Mouse (Mus musculus) heart, embryonic 14.5 days (tissue): ENCODE measurements at regions not wholly inside any gene's neighbourhood (a gene's known extent, or its start where the extent isn't known, plus 50 kb on each side); places are given as distances from the start of the nearest gene placed in this dataset.

ENCODE experiments used
- ATAC-seq: fragments of 200-750 bp; cut with Nextera tagmentation; 2 replicates; pipeline ENCODE4 v1.8.0; 2017; ENCODE audit warnings: low read depth, moderate TSS enrichment; ENCODE audit not compliant: insufficient number of reproducible peaks, insufficient read depth, low FRiP score
- H3K27ac ChIP-seq, 2 experiments: fragments of 200-500 bp in 1 of 2; fragments of 300-500 bp in 1 of 2; sonication (generic) in 1 of 2; replicated peaks in 1 of 2; 2 replicates each; pipeline ENCODE4 v1.5.1; 2012 to 2014; ENCODE audit warnings: low read depth in 2 of 2, low read length in 2 of 2, control low read depth in 1 of 2, mild to moderate bottlenecking in 1 of 2, mixed read lengths in 1 of 2; ENCODE audit not compliant: control insufficient read depth in 1 of 2, insufficient read depth in 1 of 2
- H3K27me3 ChIP-seq: fragments of 300-500 bp; sonication (generic); 2 replicates; pipeline ENCODE4 v1.6.1; 2014; ENCODE audit warnings: mild to moderate bottlenecking, low read length, control low read depth; ENCODE audit not compliant: control insufficient read depth, insufficient read depth
- H3K36me3 ChIP-seq: fragments of 300-500 bp; sonication (generic); 2 replicates; pipeline ENCODE4 v1.6.1; 2014; ENCODE audit warnings: mild to moderate bottlenecking, control low read depth, low read length, mixed read lengths; ENCODE audit not compliant: control insufficient read depth, insufficient read depth
- H3K4me1 ChIP-seq, 2 experiments: fragments of 200-500 bp in 1 of 2; fragments of 300-500 bp in 1 of 2; sonication (generic) in 1 of 2; 2 replicates each; pipeline ENCODE4 v1.6.1; 2012 to 2014; ENCODE audit warnings: low read length in 2 of 2, control low read depth in 1 of 2, mixed read lengths in 1 of 2; ENCODE audit not compliant: control insufficient read depth in 2 of 2, insufficient read depth in 2 of 2
- H3K4me2 ChIP-seq: fragments of 300-500 bp; sonication (generic); 2 replicates; pipeline ENCODE4 v1.6.1; 2014; ENCODE audit warnings: mild to moderate bottlenecking, low read length
- H3K4me3 ChIP-seq, 2 experiments: fragments of 200-500 bp in 1 of 2; fragments of 300-500 bp in 1 of 2; sonication (generic) in 1 of 2; 2 replicates each; pipeline ENCODE4 v1.5.1; 2012 to 2014; ENCODE audit warnings: low read length in 2 of 2, mild to moderate bottlenecking in 2 of 2, control low read depth in 1 of 2, low read depth in 1 of 2, moderate library complexity in 1 of 2; ENCODE audit not compliant: control insufficient read depth in 1 of 2, insufficient read depth in 1 of 2
- H3K9ac ChIP-seq: fragments of 300-500 bp; sonication (generic); 2 replicates; pipeline ENCODE4 v1.6.1; 2014; ENCODE audit warnings: mild to moderate bottlenecking, low read length
- H3K9me3 ChIP-seq: fragments of 300-500 bp; sonication (generic); 2 replicates; pipeline ENCODE4 v1.6.1; 2016; ENCODE audit warnings: low read length, control low read depth; ENCODE audit not compliant: control insufficient read depth
- WGBS: fragments of 180-500 bp; shearing (Covaris S2); extraction: QIAGEN DNeasy Blood & Tissue Kit; methylation state at CpG from one replicate; pipeline ENCODE4 v1.1.7; 2014; 5-methylcytosine and 5-hydroxymethylcytosine counted together

DNA sequence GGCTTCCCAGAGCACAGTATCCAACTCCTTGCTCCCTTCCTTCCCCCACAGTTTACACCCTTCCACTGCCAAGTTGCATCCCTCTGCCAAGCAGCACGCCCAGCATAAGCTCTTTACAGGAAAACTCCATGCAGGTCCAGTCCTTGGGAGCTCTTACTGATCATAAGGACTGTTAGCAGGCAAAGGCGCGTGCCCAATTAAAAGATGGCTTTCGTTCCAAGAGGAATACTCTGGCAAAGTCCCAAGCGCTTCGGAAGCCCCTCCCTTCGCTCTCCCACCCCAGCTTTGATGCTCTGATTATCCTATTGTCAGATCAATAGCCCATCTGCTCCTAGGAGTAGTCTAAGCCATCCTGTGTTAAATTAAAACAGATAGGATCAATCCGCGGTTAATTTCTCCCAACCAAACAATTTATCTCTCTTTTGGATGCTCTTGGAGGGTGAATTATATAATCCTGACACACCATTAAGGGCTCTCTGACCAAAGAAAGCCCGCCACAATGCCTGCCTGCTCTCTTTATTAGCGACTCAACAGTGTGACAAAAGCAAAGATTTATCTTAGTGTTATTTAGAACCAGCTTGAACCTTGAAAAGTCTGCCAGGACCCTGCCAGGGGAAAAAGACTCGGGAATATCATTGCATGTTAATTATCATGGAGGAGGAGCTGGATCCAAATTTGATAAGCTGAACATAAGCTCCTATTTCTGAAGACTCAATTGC lies 312.5 kb downstream of the Gsdmc2 start:
- H3K4me1 ChIP-seq = peaks cover 0 to 2% of the 10 kb centered on the region in 2 experiments; a peak in 1 of 4 replicates
- no peaks in the 10 kb centered on the region for H3K9me3 ChIP-seq
- no peak overlapping the region for H3K9ac ChIP-seq
- no peaks in the 10 kb centered on the region for H3K36me3 ChIP-seq
- 74% methylated on average over 12 of the region's 12 CpGs for WGBS
- no peaks in the 10 kb centered on the region for H3K27me3 ChIP-seq
- ATAC-seq = no peak
- H3K4me3 ChIP-seq = no peak overlapping the region
- no peak overlapping the region for H3K27ac ChIP-seq
- no peak overlapping the region for H3K4me2 ChIP-seq

DNA sequence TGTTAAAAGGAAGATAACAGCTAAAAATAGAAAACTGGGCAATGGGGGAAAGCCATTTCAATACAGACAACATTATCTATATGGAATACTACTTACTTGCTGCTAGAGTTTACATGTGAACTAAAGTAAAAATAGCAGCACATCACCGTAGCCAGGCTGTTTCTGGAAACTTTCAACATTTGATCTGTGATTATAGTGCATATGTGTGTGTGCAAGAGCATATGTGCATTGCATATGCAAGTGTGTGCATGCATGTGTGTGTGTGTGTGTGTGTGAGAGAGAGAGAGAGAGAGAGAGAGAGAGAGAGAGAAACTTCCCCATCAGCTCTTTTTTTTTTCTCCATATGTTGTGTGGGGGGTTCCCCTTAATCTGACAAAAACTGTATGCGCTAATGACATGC lies 317.7 kb downstream of the Gsdmc2 start:
- H3K27ac ChIP-seq = no peak overlapping the region
- no peak overlapping the region for H3K9ac ChIP-seq
- H3K36me3 ChIP-seq = no peaks in the 10 kb centered on the region
- H3K9me3 ChIP-seq = no peaks in the 10 kb centered on the region
- no peak for ATAC-seq
- no peak overlapping the region for H3K4me2 ChIP-seq
- no peak overlapping the region for H3K4me3 ChIP-seq
- 54% methylated on average over 2 of the region's 2 CpGs for WGBS
- H3K4me1 ChIP-seq = peaks cover 1 to 6% of the 10 kb centered on the region in 2 experiments; a peak in 2 of 4 replicates
- H3K27me3 ChIP-seq = no peaks in the 10 kb centered on the region

DNA sequence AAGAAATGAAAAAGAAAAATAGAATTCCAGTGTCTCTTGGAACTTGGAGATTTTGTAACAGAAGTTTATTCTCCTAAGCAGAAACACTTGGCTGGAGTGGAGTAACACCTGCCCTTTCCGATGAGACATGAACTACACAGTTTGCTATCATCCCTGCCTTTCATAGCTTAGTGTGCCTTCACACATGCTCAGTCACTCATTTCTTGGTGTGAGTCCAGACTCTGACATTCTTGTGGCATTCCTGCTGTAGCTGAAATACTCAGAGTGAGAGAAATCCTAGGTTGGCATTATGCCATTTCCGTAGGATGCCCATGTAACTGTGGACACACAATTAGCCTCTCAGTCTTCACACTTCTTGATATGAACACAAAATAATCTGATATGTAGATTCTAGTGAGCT lies 318.2 kb downstream of the Gsdmc2 start:
- H3K9me3 ChIP-seq = no peaks in the 10 kb centered on the region
- no peak for ATAC-seq
- H3K4me2 ChIP-seq = no peak overlapping the region
- no peaks in the 10 kb centered on the region for H3K27me3 ChIP-seq
- no peak overlapping the region for H3K27ac ChIP-seq
- H3K4me1 ChIP-seq = peaks cover 0 to 6% of the 10 kb centered on the region in 2 experiments; a peak in 1 of 4 replicates
- H3K36me3 ChIP-seq = no peaks in the 10 kb centered on the region
- 26% methylated on average over 2 of the region's 2 CpGs for WGBS
- no peak overlapping the region for H3K4me3 ChIP-seq
- no peak overlapping the region for H3K9ac ChIP-seq

DNA sequence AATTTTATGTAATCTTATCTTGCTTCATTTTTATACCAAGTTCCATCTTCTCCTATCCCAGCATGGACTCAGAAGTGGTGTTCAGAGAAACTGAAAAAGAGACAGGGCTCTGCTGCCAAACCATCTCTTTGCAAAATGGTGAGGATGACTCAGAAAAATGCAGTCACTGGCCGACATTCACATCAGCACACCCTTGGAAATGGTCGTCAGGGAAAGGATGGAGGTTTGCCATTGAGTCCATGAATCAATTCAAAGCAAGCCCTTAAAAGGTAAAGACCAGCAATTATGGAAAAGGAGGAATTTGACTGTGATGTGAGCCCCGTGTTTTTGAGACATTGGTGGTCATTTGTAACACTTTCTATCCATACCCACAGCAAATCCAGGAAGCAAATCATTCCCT lies 327.7 kb downstream of the Gsdmc2 start:
- no peak overlapping the region for H3K27ac ChIP-seq
- 68% methylated on average over 3 of the region's 3 CpGs for WGBS
- ATAC-seq = no peak
- H3K36me3 ChIP-seq = no peaks in the 10 kb centered on the region
- no peak overlapping the region for H3K4me3 ChIP-seq
- H3K27me3 ChIP-seq = no peaks in the 10 kb centered on the region
- H3K4me1 ChIP-seq = no peaks in the 10 kb centered on the region
- no peak overlapping the region for H3K9ac ChIP-seq
- H3K4me2 ChIP-seq = no peak overlapping the region
- no peaks in the 10 kb centered on the region for H3K9me3 ChIP-seq

DNA sequence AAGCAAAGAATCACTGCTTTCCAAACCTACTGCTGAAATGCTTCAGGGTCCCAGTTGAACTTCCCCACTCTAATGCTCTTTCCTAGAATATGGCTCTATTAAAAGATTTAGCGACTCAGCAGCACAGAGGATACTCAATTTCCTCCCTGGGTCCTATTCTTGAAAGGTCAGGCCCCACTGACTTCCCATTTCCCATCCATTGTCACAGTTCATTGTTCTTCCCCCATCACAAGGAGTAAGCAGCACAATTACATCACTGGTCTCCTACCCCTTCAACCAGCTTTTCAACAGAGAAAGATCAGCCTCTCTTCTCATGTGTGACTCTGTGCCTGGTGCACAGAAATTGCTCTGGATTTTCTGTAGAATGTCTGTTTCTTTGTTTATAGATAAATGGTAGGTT lies 344.5 kb downstream of the Gsdmc2 start:
- Histone ChIP-seq H3K4me1 (no peaks in the 10 kb centered on the region), H3K27me3 (no peaks in the 10 kb centered on the region), H3K4me3 (no peak overlapping the region), H3K27ac (no peak overlapping the region), H3K9me3 (no peaks in the 10 kb centered on the region), H3K9ac (no peak overlapping the region), H3K4me2 (no peak overlapping the region), H3K36me3 (no peaks in the 10 kb centered on the region)
- ATAC-seq = no peak
- 73% methylated on average over 1 of the region's 1 CpGs for WGBS

DNA sequence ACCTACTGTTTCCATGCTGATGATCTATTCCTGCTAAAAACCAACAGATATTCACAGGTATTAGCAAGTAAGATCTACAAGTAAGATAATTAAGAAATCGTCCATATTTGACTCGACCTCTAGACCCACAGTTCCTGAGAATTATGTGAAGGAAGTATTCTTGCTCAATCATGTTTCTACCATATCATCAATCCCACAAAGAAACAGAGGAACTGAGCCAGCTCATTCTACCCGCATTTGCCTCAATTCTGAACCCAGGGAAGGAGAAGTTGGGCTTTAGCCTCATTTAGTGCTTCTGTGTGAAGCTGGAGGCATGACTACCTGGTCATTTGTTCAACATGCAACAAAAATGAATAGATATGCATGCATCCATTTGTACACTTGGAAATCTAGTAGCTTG lies 346.5 kb downstream of the Gsdmc2 start:
- WGBS = 82% methylated on average over 3 of the region's 3 CpGs
- no peak overlapping the region for H3K27ac ChIP-seq
- no peaks in the 10 kb centered on the region for H3K36me3 ChIP-seq
- H3K4me2 ChIP-seq = no peak overlapping the region
- no peaks in the 10 kb centered on the region for H3K27me3 ChIP-seq
- H3K4me1 ChIP-seq = no peaks in the 10 kb centered on the region
- no peak overlapping the region for H3K4me3 ChIP-seq
- ATAC-seq = no peak
- no peak overlapping the region for H3K9ac ChIP-seq
- H3K9me3 ChIP-seq = no peaks in the 10 kb centered on the region

DNA sequence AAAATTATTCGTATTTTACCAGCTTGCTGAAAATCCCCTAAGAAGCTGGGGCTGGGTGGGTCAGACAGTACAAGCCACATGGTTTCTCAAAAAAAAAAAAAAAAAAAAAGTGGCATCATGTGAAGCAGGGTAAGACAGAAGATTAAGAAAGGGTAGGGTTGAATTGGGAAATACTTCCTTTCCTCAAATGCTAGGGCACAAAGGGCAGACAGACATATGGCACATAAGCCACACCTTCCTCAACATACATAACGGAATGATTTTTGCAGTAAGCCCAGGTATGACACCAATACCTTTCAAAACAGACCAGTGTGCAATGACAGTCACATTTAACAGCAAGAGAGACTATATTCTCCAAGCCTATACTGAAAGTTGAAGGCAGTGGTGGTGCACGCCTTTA lies 347.8 kb downstream of the Gsdmc2 start:
- no peak overlapping the region for H3K9ac ChIP-seq
- no peak overlapping the region for H3K4me2 ChIP-seq
- no peaks in the 10 kb centered on the region for H3K4me1 ChIP-seq
- H3K4me3 ChIP-seq = no peak overlapping the region
- ATAC-seq = no peak
- WGBS = 79% methylated on average over 3 of the region's 3 CpGs
- no peaks in the 10 kb centered on the region for H3K36me3 ChIP-seq
- no peaks in the 10 kb centered on the region for H3K27me3 ChIP-seq
- no peak overlapping the region for H3K27ac ChIP-seq
- H3K9me3 ChIP-seq = 0 out of 2 replicates have a peak, but pooled peaks cover under 1% of the 10 kb centered on the region

DNA sequence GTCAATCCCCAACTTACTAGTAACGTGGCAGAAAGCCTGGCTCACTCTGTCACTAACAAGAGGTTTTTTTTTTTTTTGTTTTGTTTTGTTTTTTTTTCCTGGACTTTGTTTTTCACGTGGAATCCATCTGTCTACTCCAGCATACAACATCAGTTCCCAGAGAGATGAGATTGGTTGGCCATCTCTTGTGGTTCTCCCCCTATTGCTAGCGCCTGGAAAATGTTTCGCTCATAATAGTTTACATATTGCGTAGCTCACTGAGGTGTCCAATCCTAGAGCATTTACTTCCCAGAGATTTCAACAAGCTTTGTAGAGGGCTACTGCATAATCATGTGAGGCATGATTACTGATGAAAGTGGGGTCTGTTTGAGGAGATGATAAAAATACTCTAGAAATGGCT lies 360.1 kb downstream of the Gsdmc2 start:
- H3K27ac ChIP-seq = peak overlapping the region; percentile 36 to 73
- H3K36me3 ChIP-seq = no peaks in the 10 kb centered on the region
- H3K4me2 ChIP-seq = peak overlapping the region; percentile 24; the same call in 1 of the 2 replicates
- H3K9ac ChIP-seq = no peak overlapping the region
- 59% methylated on average over 5 of the region's 5 CpGs for WGBS
- H3K4me1 ChIP-seq = no peaks in the 10 kb centered on the region; a peak in 2 of 4 replicates
- H3K4me3 ChIP-seq = no peak overlapping the region
- no peaks in the 10 kb centered on the region for H3K9me3 ChIP-seq
- H3K27me3 ChIP-seq = no peaks in the 10 kb centered on the region
- no peak for ATAC-seq
